Mouse (Mus musculus) heart, postnatal 14 days (tissue): ENCODE results near the gene Mycl. TPM values are rescaled to one million over a fixed set of nuclear protein-coding genes. Genes with fewer than 3 reads are reported as not detected.

Experiments
- DNase-seq, 2 experiments: peaks; one replicate each; pipeline ENCODE4 v3.0.0; 2021 to 2022
- intact Hi-C: fragments of 180-260 bp; cut with DNase I; formaldehyde crosslinking; loops from one replicate; pipeline ENCODE4 v1.15.1; 2025
- long read RNA-seq, 2 experiments: library from polyadenylated mRNA; stranded (forward); transcript quantifications; one replicate each; pipeline ENCODE4 v2.0.0; 2021
- total RNA-seq, 2 experiments: library from RNA; stranded (reverse); gene quantifications; 2 replicates each; pipeline ENCODE4 v1.2.3; 2021

Gene Mycl
- total RNA-seq: under 1 TPM; 0.32 to 0.62 TPM
- long read RNA-seq, experiment 1: 0 reads
- long read RNA-seq, experiment 2, partial matches to known transcripts: 0 of 2 reads
- long read RNA-seq, experiment 2, other reads (novel, unspliced or antisense): 0 of 2 reads

DNA sequence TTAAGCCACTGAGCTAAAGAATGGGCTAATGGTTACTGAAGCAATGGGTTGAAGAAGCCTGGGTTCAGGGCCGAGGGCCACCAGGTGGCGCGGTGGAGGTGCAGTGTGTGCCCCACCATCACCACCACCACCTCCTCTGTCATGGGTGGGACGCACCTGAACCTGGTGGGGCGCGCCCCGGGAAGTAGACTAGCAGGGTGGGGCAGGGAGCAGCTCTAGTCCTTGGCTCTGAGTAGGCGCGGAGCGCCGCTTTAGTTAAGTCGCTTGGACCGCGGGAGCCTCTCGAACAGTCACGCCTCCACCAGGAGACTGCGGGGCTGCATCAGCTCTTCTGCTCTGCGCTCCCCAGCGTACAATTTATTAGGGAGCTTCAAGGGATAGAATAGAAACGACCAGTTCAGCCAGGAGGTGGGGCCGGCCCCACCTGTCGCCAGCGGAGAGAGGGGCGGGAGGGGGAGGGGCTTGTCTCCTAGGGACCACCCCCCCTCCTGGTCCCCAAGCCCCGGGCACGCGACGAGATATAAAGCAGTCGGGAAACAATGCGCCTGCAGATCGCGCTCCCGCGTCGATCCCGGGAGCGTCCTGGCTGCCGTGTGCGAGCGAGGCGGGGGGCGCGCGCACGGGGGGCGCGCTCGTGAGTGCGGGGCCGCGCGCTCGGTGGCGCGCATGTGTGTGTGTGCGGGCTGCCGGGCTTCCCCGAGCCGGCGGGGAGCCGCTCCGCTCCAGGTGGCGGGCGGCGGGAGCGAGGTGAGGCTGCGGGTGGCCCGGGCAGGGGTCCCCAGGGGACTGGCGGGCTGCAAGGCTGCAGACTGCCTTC, at the start of gene Mycl:
Gene Mycl (plus strand): TSS at position 249 of the 817 bp plus-strand sequence.
- intact Hi-C loops: loop anchor here (1.0 kb wide), 1 partner anchor 88 kb away; no protein-coding TSS in a partner anchor
- peak; percentile 83 to 85 for DNase-seq

DNA sequence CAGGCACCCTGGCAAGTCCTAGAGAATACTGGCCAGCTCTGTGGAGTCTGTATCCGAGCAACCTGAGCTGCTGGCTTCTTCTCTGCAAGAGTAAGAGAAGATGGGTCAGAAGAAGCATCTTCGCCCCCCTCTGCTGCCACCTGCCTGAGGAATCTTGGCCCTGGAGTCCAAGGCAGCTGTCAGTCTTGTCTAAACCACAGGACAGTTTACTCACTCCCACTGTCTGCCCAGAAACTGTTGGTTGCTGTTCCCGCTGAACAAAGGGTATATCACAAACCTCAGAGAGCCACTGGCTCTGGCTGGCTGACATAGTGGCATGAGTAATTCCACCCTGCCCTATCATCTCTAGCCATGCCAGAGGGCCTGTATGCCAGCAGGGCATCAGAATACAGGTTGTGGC, 48.2 kb upstream of the Mycl start:
- no peak for DNase-seq
- intact Hi-C loops: no loop called here

DNA sequence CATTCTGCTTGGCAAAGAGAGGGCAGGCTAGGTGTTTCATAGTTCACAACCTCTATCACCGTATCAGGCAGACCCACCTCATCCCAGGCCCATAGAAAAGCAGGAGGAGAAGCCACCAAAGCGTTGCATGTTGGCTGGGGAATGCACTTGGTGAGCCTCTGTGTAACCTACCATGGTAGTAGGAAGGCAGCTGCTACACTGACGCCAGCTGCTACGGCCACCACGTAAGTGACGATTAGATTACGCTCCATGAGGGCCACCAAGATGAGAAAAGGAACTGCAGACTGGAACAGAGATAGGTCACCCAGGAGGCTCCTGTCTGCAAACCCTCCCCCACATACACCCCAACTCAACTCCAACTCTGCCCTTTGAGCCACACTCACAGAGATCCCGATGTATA, 46.4 kb upstream of the Mycl start:
- DNase-seq: no peak
- intact Hi-C loops: no loop called here

DNA sequence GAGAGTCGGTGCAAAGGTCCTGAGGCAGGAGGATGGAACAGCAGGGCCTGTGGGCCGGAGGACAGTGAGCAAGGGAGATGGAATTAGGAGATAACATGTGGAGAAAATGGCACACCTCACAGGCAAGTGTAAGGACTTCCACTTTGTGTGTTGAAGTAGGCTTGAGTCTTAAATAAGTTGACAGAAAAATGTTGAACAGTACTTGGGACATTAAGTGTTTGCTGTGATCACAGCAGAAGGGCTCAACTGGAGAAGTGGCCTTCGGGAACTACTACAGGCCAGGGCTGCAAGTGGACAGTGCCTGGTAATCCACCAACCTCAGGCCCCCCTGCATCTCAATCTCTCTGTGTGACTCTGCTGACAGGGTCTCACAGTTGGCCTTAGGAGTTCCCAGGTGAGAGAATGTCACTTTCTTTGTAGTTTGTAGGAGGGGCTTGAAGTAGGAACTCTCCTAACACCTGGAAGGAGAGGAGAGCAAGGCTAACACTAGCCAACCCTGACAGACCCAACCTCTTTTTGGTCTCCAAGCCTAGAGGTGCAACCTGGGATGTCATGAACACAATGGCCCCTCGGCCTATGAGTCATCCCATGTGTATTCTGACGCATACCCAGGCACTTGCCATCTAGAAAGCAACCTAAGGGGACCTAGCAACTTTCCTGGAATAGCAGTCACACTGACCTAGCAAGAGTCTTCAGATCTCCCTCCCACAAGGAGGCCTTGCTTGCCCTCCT, 40.6 kb upstream of the Mycl start:
- DNase-seq: no peak
- intact Hi-C loops: no loop called here

DNA sequence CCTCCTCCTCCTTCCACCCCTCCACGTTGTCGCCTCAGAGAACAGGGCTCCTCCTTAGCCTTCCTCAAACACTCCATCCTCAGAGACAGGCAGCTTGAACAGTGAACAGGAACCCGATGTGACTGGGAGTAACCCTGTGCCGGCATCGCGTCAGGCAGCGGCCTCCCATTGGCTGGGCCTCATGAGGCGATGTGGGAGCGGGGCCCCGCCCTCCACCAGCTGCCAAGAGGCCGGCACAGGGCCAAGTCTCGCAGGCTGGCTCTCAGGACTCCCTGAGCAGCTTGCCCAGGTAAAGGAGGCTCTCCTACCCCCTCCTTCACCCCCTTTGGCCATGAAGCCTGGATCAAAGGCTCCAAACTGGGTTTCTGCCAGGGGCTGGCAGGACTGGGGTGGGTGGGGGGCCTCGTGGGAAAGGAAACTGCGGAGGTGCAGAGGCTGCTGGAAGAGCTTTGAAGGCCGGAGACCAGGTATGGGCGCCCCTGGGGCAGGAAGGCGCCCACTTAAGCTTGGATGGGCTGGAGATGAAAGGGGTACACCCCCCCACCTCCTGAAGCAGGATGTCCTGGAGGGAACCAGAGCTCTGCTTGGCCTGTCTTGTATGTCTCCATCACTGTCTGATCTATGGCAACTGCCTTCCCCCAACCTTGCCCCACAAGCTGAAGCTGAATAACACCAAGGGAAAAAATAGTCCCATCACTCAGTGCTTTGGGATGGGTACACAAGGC, 39.9 kb upstream of the Mycl start:
- DNase-seq: peak; percentile 72 to 79
- intact Hi-C loops: no loop called here

DNA sequence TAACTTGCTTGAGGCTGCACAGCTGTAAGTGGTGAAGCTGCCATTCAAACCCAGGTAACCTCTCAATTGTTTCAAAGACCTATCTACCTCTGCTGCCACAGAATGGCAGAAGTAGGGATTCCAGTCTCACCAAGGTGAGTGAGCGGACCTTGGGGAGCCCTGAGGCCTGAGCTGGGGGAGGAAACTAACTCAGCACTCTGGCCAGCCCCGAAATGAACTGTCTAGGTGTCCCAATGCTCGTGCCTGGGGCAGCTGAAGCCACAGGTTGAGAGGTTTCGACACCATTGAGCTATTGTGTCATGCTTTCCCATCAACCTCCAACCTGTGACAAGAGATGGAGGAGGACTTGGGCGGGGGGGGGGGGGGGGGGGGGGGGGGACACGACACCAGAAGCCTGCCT, 39.2 kb upstream of the Mycl start:
- intact Hi-C loops: no loop called here

DNA sequence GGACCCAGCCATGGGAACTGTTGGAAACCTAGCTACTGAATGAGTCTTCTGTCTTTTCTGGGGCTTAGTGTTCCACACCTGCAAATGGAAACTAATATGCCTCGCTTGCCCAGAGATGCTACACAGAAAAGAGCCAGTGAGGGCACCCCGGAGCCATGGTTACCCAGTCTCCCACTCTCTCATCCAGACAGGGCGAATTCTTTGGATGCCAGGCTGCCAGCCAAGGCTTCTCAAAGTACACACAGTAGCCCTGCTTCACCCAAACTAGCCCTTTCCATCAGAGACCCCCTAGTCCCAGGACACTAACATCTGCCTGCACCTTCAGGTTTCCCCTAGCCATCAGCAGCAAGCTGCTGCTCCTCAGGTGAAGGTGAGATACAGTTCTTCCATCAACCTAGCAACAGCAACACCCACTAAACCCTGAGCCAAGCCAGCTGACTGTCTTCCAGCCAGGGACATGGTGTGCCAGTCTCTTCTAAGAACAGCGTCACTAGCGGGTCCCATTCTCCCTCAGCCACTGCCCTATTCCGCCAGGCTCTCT, 36.9 kb upstream of the Mycl start:
- intact Hi-C loops: no loop called here
- peak in 1 of 2 experiments; percentile 19 for DNase-seq

More for the DNA sequence above, 39.2 kb upstream of the Mycl start:
- DNase-seq: no peak

DNA sequence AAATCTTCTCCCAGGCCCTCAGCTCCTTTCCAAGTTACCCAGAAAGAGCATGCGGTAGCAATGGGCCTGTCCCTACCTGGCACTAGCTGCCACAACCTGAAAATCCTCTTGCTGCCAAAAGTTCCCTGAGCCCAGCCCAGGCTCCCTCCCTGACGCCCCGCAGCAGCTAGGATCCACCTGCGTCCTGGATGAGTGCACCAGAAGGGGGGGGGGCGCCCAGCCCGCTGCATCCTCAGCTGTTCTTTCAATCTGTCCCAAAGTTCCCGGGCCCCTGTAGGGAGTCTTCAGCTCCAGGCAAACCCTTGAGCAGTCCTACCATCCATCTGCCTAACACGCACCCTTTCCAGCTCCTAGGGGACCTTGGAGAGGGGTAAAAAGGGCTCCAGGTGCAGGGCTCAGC, 35.6 kb upstream of the Mycl start:
- no peak for DNase-seq
- intact Hi-C loops: no loop called here

DNA sequence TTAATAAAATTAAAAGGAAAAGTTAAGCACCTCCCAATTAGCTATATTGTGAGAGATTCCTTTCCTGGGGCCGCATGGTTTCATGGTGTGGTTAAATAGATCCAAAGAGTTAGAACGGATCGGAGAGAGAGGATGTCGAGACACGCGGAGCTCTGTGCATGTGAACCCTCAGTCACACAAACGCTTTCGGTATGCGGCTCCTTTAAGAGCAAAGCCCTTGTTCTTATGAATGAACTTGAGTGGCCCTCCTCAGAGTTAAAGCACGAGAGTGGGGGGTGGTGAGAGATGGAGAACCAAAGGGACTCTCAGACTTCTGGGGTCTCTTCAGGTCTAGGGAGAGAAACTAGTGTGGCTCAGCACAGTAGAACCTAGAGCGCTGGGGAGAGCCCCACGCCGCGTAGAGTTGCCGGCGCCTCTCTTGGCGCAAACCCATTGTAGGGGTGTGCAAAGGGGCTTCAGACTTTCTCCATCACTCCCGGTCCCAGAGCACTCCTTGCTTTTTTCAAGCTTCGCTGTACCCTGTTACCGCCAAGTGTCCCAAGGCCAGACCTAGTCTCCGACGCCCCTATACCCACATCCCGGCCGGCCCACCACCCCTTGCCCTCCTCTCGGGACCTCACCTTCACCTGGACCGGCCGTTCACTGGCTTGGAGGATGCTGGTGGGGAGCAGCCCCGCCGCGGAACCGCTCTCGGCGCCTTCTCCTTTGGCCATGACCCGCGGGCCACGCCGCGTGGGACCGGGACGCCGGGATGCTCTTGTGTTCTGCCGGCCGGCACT, 34.9 kb upstream of the Mycl start:
- intact Hi-C loops: no loop called here
- peak in 1 of 2 experiments; percentile 14 for DNase-seq

DNA sequence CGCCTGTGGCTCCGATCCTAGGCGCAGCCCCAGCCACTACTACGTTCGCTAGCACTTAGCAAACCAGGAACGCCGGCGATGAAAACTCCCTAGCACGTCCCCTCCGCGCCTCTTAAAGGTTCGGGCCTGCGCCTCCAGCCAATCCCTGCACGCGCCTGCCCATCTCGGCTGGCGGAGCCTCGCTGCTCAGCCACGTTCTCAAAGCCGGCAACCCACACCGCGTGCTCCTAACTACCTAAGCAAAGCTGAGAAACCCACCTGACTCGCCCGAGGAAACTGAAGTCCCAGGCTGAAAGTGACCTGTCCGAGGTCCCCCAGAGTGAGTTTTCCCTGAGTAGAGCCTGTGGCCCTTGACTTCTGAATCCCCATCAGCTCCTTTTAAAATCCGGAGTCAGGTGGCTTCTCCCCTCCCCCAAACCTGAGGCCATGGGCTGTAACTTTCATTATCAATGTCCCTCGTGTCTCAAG, 34.3 kb upstream of the Mycl start, which contains the start of gene Mfsd2a:
Gene Mfsd2a (minus strand): TSS at position 89 of the 468 bp plus-strand sequence.
- intact Hi-C loops: no loop called here
- peak; percentile 45 to 53 for DNase-seq

DNA sequence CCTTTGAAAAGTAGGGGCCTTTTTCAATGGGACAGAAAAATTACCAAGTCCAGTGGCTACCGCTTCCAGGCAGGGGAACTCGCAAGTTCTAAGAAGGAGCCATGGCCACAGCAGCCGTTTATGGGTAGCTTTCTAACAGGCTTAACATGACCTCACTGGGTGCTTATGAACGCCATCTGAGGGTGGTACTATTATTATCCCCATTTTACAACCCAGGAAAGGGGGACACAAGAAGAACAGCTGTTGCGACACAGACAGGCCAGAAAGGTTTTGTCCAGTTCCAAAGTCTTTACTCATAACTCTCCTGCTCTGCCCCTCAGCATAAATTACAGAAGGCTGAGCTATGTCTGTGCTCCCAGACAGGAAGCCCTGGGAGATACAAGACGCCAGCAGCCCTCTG, 33.9 kb upstream of the Mycl start:
- intact Hi-C loops: no loop called here
- no peak for DNase-seq

DNA sequence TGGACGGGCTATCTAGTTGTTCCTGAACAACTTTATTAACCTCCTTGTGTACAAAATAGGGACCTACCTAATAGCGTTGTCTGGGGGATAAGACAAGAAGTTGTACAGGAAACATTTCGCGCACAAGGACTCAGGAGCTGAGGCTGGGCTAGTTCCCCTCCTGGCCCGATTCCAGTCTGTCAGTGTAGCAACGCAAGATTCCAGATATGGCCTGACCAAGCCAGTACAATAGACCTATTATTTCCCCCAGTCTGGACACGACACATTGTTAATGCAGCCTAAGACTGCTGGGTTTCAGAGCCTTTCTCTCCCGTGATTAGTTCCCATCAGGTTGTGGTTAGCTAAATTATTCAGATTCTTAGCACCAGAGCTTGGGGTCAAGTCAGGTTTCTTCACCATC, 32.7 kb upstream of the Mycl start:
- no peak for DNase-seq
- intact Hi-C loops: no loop called here

DNA sequence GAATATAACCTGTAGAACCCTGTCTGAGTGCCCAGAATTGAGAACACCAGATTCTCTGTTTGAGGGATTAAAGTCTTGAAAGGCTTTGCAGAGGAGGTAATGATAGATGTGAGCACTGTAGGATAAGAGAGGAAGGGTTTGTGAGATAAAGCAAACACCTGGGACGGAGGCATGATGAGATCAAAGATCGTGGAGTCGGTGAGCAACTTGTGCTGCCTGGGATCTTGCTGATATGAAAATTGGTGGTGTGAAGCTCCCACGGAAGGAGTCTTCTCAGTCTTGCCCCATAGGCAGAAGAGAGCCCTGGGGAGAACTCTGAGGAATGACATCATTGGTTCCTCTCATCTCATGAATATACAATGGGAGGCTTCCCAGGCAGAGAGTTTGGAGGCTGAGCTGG, 27.3 kb upstream of the Mycl start:
- intact Hi-C loops: no loop called here
- DNase-seq: no peak

DNA sequence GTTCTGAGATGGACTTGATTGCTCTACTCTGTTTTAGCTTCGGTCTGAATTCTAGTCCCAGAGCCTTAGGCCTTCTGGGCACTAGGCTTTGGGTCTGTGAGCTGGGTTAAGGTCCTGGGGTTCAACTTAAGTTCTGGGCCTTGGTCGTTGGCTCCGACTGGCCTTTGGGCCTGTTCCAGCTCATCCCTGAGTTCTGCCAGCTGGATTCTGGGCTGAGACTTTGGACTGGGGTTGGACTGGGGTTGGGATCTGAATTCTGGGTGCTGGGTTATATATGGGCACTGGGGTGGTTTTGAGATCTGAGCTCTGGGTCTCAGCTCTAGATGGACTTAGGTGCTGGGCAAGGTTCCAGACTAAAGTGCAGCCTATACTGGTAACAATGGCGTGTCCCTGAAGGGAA, 24.3 kb upstream of the Mycl start:
- intact Hi-C loops: no loop called here
- no peak for DNase-seq

DNA sequence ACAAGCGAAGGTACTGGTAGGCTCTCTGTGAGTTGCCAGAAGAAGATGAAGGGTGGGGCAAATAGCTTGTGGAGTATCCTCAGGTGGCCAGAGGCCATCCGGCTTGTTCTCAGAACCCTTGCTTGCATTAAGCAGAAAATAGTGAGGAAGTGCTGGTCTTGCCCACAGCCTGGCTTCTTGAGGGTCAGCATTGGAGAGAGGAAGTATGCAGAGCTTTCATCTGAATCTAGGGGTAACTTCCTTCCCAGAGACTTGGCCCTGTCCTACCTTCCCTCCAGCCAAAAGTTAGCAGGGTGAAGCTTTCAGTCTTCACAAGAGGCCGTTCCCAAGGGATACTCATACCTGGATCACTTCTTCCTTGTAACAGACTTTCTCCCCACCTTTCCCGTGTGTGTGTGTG, 23.8 kb upstream of the Mycl start:
- intact Hi-C loops: no loop called here

DNA sequence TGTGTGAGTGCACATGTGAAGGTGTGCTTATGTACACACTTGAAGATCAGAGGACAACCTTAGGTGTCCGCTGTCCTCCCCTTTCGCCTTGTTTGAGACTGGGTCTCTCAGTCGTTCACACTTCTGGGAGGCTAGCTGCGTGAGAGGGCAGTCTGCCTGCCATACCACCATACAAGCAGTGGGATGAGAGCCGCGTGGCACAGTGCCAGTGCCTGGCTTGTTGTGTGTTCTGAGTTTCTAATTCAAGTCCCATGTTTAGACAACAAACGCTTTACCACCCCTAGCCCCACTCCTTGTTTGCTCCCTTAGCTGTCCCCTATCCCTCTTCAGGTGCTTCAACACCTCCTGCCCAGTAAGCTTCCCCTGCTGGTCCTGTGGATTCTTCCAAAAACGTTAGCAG, 23.4 kb upstream of the Mycl start:
- intact Hi-C loops: no loop called here
- no peak for DNase-seq

More for the DNA sequence above, 23.8 kb upstream of the Mycl start:
- DNase-seq: no peak

DNA sequence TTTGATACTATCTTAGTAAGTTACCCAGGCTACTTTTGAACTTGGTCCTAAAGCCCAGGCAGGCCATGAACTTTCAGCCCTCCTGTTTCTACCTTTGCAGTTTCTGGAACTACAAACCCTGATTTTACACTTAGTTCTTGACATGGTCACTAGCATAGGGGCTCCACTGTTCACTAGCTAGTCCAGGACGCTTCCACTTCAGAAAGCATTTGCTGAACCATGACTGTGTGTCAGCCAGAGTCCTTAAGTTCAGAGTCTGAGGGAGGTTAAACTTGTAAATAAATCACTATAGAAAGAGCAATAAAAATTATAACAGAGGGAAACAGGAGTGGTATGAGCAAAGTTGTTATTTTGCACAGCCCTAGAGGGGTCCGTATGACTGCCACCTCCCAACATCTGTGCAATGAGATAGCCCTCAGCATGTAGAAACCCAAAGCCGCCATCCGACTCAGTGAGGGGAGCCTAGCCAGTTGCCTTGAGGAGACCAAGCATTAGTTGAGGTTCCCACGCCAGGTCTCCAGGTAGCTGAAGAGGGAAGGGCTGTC, 20.4 kb upstream of the Mycl start:
- no peak for DNase-seq
- intact Hi-C loops: no loop called here

DNA sequence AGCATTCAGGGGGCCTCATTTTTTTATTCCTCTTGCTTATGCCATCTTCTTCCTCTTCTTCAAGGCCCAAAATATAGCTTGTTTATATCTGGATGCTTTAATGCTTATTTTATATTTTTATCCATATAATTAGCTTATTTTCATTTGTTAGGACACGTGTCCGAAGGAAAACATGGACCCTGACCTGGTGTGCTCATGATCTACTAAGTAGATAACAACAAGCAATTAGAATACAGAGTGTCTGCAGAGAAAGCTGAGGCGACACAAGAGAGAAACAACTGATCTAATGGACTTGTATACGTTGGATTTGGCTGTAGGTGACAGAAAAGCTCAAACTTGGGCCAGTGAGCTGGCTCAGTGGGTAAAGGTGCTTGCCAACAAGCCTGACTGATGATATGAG, 18.6 kb upstream of the Mycl start:
- no peak for DNase-seq

DNA sequence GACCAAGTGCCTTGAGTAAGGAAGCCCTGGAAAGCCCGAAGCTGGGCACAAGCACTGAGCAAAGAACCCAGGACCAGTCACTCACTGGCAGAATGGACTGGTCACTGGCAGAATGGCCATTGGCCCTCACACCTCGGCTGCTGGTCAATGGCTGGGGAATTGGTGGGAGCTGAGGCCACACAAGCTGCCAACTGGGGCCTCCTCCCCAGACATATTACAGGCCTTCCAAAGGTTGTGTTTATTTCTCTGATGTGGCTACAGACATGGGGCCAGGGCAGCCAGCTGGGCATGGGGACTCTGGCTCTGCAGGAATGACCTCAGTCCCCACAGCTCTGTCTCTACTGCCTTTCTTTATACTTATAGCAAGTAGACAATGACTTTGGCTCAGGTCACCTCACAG, 16.6 kb upstream of the Mycl start:
- no peak for DNase-seq
- intact Hi-C loops: no loop called here

More for the DNA sequence above, 18.6 kb upstream of the Mycl start:
- intact Hi-C loops: no loop called here
